Mouse (Mus musculus) brain, embryonic 14.5 days (tissue): ENCODE data around the gene Rras.

Source experiments
- CTCF ChIP-seq: fragments of 200-500 bp; IDR thresholded peaks from 2 replicates; pipeline ENCODE4 v1.5.1; 2012; ENCODE audit warnings: inconsistent platforms, mild to moderate bottlenecking, moderate library complexity, borderline replicate concordance; ENCODE audit not compliant: insufficient read depth, insufficient read length; ENCODE audit errors: extremely low read depth
- POLR2A ChIP-seq: fragments of 200-500 bp; IDR thresholded peaks from 2 replicates; pipeline ENCODE4 v1.6.1; 2012; ENCODE audit warnings: mild to moderate bottlenecking, inconsistent platforms, borderline replicate concordance; ENCODE audit not compliant: poor library complexity, insufficient read depth, insufficient read length, severe bottlenecking; ENCODE audit errors: extremely low read depth

- TF ChIP-seq CTCF (no peak), POLR2A (no peak)
Observed at GRCm38 (mm10) chr7:45033722-45034359, 16.1 kb downstream of the Rras start.
